Mouse (Mus musculus) limb, embryonic 10.5 days (tissue): ENCODE data around the gene Lsm12. TPM values are rescaled to one million over a fixed set of nuclear protein-coding genes. Genes with fewer than 3 reads are reported as not detected.

Source experiments
- DNase-seq: peaks from one replicate; pipeline ENCODE4 v3.0.0-alpha.2; 2017; ENCODE audit warnings: low spot score
- H3K27ac ChIP-seq: fragments of 300-500 bp; sonication (generic); 2 replicates; pipeline ENCODE4 v1.5.1; 2016; ENCODE audit warnings: mild to moderate bottlenecking
- H3K27me3 ChIP-seq: fragments of 300-500 bp; sonication (generic); 2 replicates; pipeline ENCODE4 v1.6.1; 2016; ENCODE audit warnings: low read depth, mild to moderate bottlenecking; ENCODE audit not compliant: poor library complexity, severe bottlenecking
- H3K36me3 ChIP-seq: fragments of 300-500 bp; sonication (generic); 2 replicates; pipeline ENCODE4 v1.6.1; 2016; ENCODE audit warnings: mild to moderate bottlenecking, moderate library complexity
- H3K4me1 ChIP-seq: fragments of 300-500 bp; sonication (generic); 2 replicates; pipeline ENCODE4 v1.6.1; 2016
- H3K4me3 ChIP-seq: fragments of 300-500 bp; sonication (generic); 2 replicates; pipeline ENCODE4 v1.5.1; 2016; ENCODE audit warnings: mild to moderate bottlenecking, moderate library complexity
- H3K9me3 ChIP-seq: fragments of 300-500 bp; sonication (generic); replicated peaks from 2 replicates; pipeline ENCODE4 v1.6.1; 2016; ENCODE audit warnings: mild to moderate bottlenecking
- WGBS: fragments of 180-500 bp; shearing (Covaris S2); methylation state at CpG from one replicate; pipeline ENCODE4 v1.1.7; 2016; 5-methylcytosine and 5-hydroxymethylcytosine counted together
- polyA plus RNA-seq: library from polyadenylated mRNA; unstranded; fragments of >200 nt; fragmentation: Nextera tagmentation; extraction: Ambion mirVana; gene quantifications from 2 replicates; pipeline ENCODE4 v1.2.1, GENCODE M21; 2016

Lsm12 gene
- polyA plus RNA-seq, 1 experiment from 2014 or later: 125 TPM

DNA sequence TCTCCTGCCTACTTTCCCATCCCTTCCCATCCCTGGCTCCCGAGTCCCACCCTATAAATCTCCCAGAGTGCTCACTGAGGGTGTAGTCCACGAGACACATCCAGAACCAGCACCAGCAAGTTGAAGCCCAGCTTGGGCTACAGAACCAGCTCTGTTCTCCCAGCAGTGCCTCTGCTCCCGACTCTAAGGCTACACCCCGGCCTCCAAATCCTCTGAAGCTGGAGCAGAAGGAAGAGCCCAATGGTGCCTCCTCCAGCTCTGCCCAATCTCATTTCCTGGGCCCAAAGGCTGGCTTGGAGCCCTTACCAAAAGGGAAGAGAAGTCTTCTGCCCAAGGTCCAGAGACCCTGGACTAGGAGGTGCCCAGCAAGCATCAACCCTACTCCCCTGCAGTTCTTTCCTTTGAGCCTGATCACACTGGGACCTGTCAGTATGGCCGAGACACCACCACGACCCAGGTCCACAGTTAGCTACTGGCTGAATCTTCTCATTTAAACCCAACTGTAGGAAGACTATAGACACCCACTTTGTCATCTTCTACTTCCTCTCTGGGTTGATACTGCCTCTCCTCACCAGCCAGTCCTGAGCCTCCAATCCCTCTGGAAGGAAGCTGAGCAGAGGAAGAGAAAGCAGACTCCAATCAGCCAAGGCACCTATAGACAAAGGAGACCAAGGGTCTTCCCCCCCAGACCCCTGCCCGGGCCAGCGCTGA lies 36.3 kb upstream of the Lsm12 start:
- WGBS: 85% methylated on average over 8 of the region's 8 CpGs
- no peak for DNase-seq
- peaks cover 19% of the 10 kb centered on the region; the same call in 1 of the 2 replicates for H3K27me3 ChIP-seq
- H3K36me3 ChIP-seq: peaks cover 8% of the 10 kb centered on the region
- no peak overlapping the region for H3K27ac ChIP-seq
- H3K4me1 ChIP-seq: peaks cover 86% of the 10 kb centered on the region
- H3K9me3 ChIP-seq: no peaks in the 10 kb centered on the region
- no peak overlapping the region for H3K4me3 ChIP-seq

DNA sequence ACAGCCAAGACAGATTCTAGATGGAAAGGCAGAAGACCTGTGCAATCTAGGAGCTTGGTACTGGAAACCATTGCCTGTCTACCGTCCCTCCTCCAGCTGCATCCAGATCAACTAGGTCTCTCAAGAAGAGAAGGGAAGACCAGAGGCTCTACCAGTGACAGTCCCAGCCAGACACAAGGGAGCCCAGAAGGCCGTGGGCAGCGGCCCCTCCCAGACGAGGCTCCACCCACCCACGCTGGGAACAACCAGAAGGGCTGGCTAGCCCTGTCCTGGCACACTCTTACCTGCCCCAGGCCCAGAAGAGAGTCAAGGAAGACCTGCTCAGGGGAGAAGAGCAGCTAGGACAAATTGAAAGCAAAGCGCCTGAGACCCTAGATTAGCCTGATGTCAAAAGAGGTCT lies 35.4 kb upstream of the Lsm12 start:
- Histone ChIP-seq H3K27me3 (peaks cover 12% of the 10 kb centered on the region; the same call in 1 of the 2 replicates), H3K27ac (0 out of 2 replicates have a peak overlapping the region, but pooled peaks have one; percentile 84), H3K36me3 (peaks cover 8% of the 10 kb centered on the region), H3K9me3 (no peaks in the 10 kb centered on the region), H3K4me1 (peaks cover 86% of the 10 kb centered on the region), H3K4me3 (no peak overlapping the region)
- DNase-seq: no peak
- 61% methylated on average over 6 of the region's 6 CpGs for WGBS

DNA sequence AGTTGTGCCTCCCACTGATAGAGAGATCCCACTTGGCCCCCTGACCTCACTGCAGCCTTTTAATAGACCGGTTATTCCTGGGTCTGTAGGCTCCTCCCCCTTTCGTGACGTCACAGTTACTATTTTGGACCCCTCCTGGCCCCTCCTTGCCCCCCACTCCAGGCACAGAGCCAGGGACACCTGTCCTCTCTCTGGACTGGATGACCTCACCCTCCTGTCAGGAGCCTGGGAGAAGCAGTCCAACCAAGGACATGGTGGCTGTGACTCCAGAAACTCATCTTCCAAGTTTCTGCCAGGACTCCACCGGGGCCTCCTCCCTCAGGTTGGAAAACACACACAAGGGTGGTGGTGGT lies 34.9 kb upstream of the Lsm12 start:
- Histone ChIP-seq H3K27ac (peak overlapping the region; percentile 84; the same call in 1 of the 2 replicates), H3K36me3 (peaks cover 8% of the 10 kb centered on the region), H3K27me3 (peaks cover 12% of the 10 kb centered on the region; the same call in 1 of the 2 replicates), H3K9me3 (no peaks in the 10 kb centered on the region), H3K4me1 (peaks cover 87% of the 10 kb centered on the region), H3K4me3 (no peak overlapping the region)
- WGBS: 82% methylated on average over 4 of the region's 4 CpGs
- DNase-seq: no peak

DNA sequence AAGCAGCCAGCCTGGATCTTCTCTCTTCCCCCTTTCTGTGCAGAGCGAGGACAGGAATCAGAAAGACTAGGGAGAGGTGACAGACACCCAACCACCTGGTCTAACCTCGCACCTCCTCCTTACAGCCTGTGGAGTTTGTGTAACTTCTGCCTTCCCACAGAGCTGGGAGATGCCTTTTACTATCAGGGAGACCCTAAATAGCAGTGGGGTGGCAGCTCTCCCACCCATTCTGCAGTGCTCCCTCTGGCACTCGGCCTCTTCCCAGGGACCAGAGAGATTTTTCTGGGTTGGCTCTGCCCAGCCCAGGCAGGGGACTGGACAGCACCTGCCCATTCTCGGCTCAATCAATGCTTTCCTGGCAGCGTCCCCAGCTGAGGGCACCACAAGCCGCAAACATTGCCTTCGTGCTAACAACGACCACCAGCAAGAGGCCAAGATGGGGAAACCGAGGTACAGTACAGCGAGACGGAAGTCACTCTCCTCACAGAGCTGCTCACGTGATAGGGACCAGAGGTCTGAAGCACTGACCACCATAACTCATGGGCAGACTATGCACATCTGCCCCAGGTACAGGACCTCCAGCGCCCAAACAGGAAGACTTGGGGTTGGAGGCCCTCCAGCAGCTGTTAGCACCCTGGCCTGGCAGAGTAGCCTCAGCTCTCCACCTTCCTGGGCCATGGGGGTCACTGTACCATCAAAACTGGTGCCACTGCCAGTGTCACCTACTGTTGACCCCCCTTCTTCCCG lies 34.3 kb upstream of the Lsm12 start:
- 69% methylated on average over 14 of the region's 14 CpGs for WGBS
- no peaks in the 10 kb centered on the region for H3K9me3 ChIP-seq
- DNase-seq: no peak
- H3K4me3 ChIP-seq: peak overlapping the region; percentile 50
- peaks cover 87% of the 10 kb centered on the region for H3K4me1 ChIP-seq
- peak overlapping the region; percentile 84 for H3K27ac ChIP-seq
- H3K27me3 ChIP-seq: peaks cover 9% of the 10 kb centered on the region; the same call in 1 of the 2 replicates
- H3K36me3 ChIP-seq: peaks cover 8% of the 10 kb centered on the region

DNA sequence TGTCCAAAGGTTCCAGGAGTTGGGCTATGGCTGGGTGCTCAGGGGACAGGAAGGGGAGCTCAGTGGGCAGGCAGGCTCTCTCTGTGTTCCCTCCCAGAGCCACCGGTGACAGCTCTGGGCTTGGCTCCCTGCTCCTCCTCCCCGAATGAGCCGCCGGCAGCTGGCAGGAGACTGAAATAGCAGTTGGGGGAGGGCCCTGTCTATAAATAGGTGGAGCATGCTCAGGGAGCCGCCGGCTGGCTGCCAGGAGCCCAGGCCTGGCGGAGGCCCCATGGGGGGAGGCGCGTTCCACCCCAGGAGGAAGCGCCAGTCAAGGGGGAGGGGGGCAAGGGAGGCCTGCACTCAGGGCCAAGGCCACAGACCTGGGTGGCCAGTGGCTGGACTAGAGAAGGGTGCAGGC lies 33.7 kb upstream of the Lsm12 start:
- Histone ChIP-seq H3K4me3 (peak overlapping the region; percentile 50), H3K27me3 (0 out of 2 replicates have a peak, but pooled peaks cover 2% of the 10 kb centered on the region), H3K9me3 (no peaks in the 10 kb centered on the region), H3K4me1 (peaks cover 87% of the 10 kb centered on the region), H3K36me3 (peaks cover 8% of the 10 kb centered on the region), H3K27ac (peak overlapping the region; percentile 84)
- DNase-seq: peak; percentile 82
- 0% methylated on average over 10 of the region's 10 CpGs for WGBS

DNA sequence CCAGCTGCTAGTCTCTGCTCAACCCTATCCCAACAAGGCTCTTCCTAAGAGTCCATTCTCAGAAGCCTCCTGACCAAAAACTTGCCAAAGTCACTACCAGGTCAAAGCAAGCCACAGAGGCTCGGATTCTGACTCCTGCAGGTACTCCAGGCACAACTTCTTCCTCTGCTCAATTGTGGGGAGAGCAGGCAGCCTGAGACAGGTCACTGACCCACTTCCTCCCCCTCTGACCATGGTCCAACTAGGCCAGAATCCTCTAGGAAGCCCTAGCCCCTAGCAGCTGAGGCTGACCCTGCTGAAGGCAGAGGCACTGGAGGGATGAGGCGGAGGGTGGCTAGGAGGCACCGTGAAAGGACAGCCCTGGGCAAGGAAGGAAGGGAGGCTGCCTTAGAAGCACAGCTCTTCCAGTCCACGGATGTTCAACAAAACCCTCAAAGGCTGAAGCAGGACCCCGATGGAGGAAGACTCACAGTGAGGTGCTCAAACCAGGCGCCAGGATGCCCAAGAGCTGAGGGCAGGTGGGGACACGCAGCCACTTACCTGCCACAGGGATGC lies 32.9 kb upstream of the Lsm12 start:
- Histone ChIP-seq H3K9me3 (no peaks in the 10 kb centered on the region), H3K36me3 (peaks cover 8% of the 10 kb centered on the region), H3K27me3 (no peaks in the 10 kb centered on the region), H3K27ac (peak overlapping the region; percentile 84), H3K4me1 (peaks cover 84% of the 10 kb centered on the region), H3K4me3 (peak overlapping the region; percentile 50)
- 70% methylated on average over 7 of the region's 7 CpGs for WGBS
- DNase-seq: peak; percentile 28

DNA sequence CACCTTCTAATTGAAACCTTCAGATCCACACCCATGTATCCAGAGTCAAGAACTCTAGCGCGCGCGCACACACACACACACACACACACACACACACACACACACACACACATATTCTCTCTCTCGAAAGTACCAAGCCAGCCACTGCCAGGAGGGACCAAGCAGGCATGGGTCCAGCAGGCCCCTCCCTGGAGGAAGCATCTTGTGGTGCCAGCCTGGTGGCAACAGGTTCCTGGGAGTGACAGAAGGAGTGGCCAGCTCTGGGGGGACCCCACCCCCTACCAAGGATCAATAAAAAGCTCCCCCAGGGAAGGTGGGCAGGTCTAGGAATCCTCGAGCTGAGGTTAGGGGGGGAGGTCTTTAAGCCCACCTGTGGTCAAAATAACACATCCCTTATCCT lies 32.3 kb upstream of the Lsm12 start:
- WGBS: 84% methylated on average over 6 of the region's 6 CpGs
- DNase-seq: peak; percentile 29
- peaks cover 8% of the 10 kb centered on the region for H3K36me3 ChIP-seq
- H3K9me3 ChIP-seq: no peaks in the 10 kb centered on the region
- peaks cover 79% of the 10 kb centered on the region for H3K4me1 ChIP-seq
- peak overlapping the region; percentile 50; the same call in 1 of the 2 replicates for H3K4me3 ChIP-seq
- H3K27me3 ChIP-seq: no peaks in the 10 kb centered on the region
- H3K27ac ChIP-seq: peak overlapping the region; percentile 84

DNA sequence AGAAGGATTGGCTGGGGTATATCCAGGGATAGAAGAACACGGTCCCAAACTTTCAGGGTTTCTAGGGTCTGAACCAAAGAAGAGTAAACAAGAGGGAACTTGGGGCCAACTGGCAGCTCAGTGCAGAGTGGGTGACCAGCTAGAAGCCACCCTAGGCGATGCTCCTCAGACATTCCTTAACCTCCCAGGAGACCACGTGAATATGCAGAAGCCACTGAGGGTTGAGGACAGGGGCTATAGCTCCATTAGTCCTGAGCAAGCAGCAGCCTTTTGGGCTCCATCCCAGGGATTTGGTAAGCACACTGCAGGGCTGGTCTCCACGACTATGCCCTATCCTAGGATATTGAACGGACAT lies 31.8 kb upstream of the Lsm12 start:
- peaks cover 7% of the 10 kb centered on the region for H3K36me3 ChIP-seq
- no peaks in the 10 kb centered on the region for H3K9me3 ChIP-seq
- H3K27me3 ChIP-seq: no peaks in the 10 kb centered on the region
- DNase-seq: peak; percentile 27
- 54% methylated on average over 5 of the region's 5 CpGs for WGBS
- H3K4me3 ChIP-seq: no peak overlapping the region
- H3K4me1 ChIP-seq: peaks cover 77% of the 10 kb centered on the region
- peak overlapping the region; percentile 43; the same call in 1 of the 2 replicates for H3K27ac ChIP-seq

DNA sequence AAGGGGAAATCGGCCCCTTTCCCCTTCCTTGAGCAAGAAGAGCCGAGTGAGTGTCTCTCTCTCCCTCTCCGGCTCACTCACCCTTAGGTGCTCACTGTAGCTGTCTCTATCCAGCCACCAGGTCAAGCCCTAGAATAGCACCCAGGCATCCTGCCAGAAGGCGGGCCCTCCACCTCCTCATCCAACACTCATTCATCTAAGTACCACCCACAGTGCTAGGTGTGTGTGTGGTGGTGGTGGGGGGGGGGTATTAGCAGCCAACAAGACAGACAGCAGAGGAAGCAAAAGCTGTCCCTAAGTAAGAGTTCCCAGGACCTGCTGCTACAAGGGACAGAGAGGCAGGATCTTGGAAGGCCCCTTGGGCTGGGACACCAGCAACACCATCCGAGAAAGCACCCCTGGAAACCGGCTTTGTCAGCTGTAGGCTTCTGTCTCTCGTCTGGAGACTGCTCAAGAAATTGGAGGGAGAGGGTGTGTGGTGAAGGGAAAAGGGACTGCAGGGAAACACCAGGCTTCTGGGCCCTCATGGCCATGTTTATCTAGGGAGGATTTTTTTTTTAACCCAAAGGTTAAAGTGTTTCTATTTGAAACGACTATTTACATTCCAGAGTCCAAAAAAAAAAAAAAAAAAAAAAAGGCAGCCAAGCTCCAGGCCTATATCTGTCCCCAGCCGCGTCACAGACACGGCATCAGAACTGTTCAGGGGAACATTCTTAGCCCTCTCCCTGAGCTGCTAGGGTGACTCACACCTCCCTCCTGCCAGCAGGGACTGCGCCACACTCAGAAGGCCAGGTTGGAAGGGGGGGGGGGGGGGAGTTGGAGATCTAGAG lies 31.2 kb upstream of the Lsm12 start:
- H3K27ac ChIP-seq: peak overlapping the region; percentile 43; the same call in 1 of the 2 replicates
- WGBS: 51% methylated on average over 12 of the region's 12 CpGs
- no peak overlapping the region for H3K4me3 ChIP-seq
- no peaks in the 10 kb centered on the region for H3K27me3 ChIP-seq
- H3K9me3 ChIP-seq: no peaks in the 10 kb centered on the region
- peaks cover 3% of the 10 kb centered on the region for H3K36me3 ChIP-seq
- H3K4me1 ChIP-seq: peaks cover 81% of the 10 kb centered on the region
- peak; percentile 29 for DNase-seq

DNA sequence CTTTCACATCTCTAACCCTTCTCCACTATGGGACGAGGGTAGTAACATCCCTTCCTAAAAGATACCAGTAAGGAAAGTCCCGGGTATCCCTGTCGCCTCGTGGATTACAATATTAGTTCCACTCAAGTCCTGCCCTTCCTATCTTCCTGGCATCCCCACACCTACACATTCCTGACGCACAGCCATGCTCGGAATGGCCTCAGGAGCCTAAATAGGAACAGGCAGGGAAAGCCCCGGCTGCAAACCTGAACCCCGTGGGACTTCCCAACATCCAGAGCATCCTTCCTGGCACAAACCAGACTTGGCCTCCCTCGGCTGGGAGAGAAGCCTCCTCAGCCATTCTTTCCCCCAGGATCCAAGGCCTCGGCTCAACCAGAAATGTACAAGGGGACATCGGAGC lies 30.4 kb upstream of the Lsm12 start:
- no peaks in the 10 kb centered on the region for H3K27me3 ChIP-seq
- DNase-seq: no peak
- no peaks in the 10 kb centered on the region for H3K9me3 ChIP-seq
- H3K27ac ChIP-seq: 0 out of 2 replicates have a peak overlapping the region, but pooled peaks have one; percentile 26
- peak overlapping the region; percentile 24; the same call in 1 of the 2 replicates for H3K4me3 ChIP-seq
- H3K36me3 ChIP-seq: no peaks in the 10 kb centered on the region; the same call in 1 of the 2 replicates
- WGBS: 85% methylated on average over 11 of the region's 11 CpGs
- H3K4me1 ChIP-seq: peaks cover 82% of the 10 kb centered on the region

DNA sequence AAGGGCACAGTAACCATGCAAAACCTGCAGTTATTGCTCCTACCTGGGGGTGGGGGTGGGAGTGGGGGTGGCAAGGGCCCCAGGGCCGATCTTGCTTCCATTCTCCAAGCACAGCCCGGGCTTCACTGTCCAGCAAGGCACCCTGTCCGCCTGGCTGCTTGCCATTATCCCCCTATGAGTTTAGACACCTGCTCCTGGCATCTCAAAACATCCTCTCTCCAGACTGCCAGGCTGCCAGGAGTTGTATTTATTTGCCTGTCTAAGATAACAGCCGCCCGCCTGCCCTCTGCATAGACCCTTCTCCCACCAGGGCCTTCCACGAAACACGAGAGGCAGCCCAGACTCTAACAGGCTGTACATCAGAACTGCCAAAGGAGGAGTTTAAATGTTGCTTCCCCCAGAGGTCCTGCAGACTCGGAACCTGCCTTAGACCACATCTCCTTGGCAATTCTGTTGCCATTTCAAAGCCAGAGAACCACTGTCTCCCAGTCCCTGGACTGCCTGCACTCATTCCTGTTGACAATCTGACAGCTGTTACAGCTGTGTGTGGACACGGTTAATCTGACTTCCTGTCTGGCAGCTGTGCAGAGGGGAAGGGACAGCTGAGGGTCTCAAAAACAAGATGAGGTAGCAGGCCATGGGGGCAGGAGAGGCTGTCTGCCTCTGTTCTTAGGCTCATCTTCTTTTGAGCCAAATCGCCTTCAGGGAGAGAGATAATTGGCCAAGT lies 29.5 kb upstream of the Lsm12 start:
- no peak for DNase-seq

DNA sequence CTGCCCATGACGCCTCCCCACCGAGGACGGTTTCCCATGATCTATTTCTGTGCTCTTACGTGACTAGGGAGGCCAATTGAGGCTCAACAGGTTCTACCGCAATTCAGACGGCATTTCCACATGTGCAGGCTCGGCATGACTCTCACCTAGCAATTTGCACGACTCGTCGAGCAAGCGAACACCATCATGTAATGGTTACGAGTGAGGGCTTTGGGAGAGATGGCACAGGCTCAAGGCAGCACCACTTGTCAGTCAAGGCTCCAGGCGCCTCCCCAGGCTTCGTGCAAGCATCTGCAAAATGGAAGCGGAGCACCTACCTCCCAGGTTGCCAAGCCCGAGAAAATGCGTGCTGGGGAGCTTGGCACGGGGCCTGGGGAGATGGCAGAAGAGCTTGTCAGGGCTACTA lies 26.8 kb upstream of the Lsm12 start:
- peaks cover 79% of the 10 kb centered on the region for H3K4me1 ChIP-seq
- no peak overlapping the region for H3K4me3 ChIP-seq
- 68% methylated on average over 18 of the region's 18 CpGs for WGBS
- DNase-seq: no peak
- no peaks in the 10 kb centered on the region for H3K27me3 ChIP-seq
- no peak overlapping the region for H3K27ac ChIP-seq
- no peaks in the 10 kb centered on the region for H3K36me3 ChIP-seq
- no peaks in the 10 kb centered on the region for H3K9me3 ChIP-seq

More for the DNA sequence above, 29.5 kb upstream of the Lsm12 start:
- no peak overlapping the region for H3K4me3 ChIP-seq
- H3K9me3 ChIP-seq: no peaks in the 10 kb centered on the region
- peaks cover 81% of the 10 kb centered on the region for H3K4me1 ChIP-seq
- H3K36me3 ChIP-seq: no peaks in the 10 kb centered on the region; the same call in 1 of the 2 replicates
- H3K27me3 ChIP-seq: no peaks in the 10 kb centered on the region
- WGBS: 63% methylated on average over 10 of the region's 10 CpGs
- H3K27ac ChIP-seq: peak overlapping the region; percentile 44; the same call in 1 of the 2 replicates
